Mouse (Mus musculus) liver, postnatal 0 days (tissue): ENCODE measurements at regions not wholly inside any gene's neighbourhood (a gene's known extent, or its start where the extent isn't known, plus 50 kb on each side); places are given as distances from the start of the nearest gene placed in this dataset.

Experiments used
- ATAC-seq: fragments of 200-750 bp; cut with Nextera tagmentation; 2 replicates; pipeline ENCODE4 v1.8.0; 2017; ENCODE audit warnings: mild to moderate bottlenecking, moderate library complexity
- DNase-seq: peaks from one replicate; pipeline ENCODE4 v3.0.0-alpha.2; 2016
- H3K27ac ChIP-seq: fragments of 300-500 bp; sonication (generic); 2 replicates; pipeline ENCODE4 v1.5.1; 2014; ENCODE audit warnings: antibody characterized with exemption, moderate library complexity, mild to moderate bottlenecking, low read depth
- H3K27me3 ChIP-seq: fragments of 300-500 bp; sonication (generic); 2 replicates; pipeline ENCODE4 v1.6.1; 2014; ENCODE audit warnings: low read length, control low read depth, mixed read lengths; ENCODE audit not compliant: insufficient read depth
- H3K36me3 ChIP-seq: fragments of 300-500 bp; sonication (generic); replicated peaks from 2 replicates; pipeline ENCODE4 v1.6.1; 2014; ENCODE audit warnings: mild to moderate bottlenecking, control low read depth, low read length, moderate library complexity, mixed read lengths; ENCODE audit not compliant: insufficient read depth
- H3K4me1 ChIP-seq: fragments of 300-500 bp; sonication (generic); 2 replicates; pipeline ENCODE4 v1.6.1; 2014; ENCODE audit warnings: antibody characterized with exemption, mild to moderate bottlenecking, control low read depth; ENCODE audit not compliant: insufficient read depth
- H3K4me2 ChIP-seq: fragments of 300-500 bp; sonication (generic); 2 replicates; pipeline ENCODE4 v1.6.1; 2014; ENCODE audit warnings: low read depth, mild to moderate bottlenecking, low read length, moderate library complexity, mixed read lengths
- H3K4me3 ChIP-seq: fragments of 300-500 bp; sonication (generic); 2 replicates; pipeline ENCODE4 v1.5.1; 2014; ENCODE audit warnings: low read depth, low read length
- H3K9ac ChIP-seq: fragments of 300-500 bp; sonication (generic); replicated peaks from 2 replicates; pipeline ENCODE4 v1.6.1; 2014; ENCODE audit warnings: mild to moderate bottlenecking, moderate library complexity
- H3K9me3 ChIP-seq: fragments of 300-500 bp; sonication (generic); 2 replicates; pipeline ENCODE4 v1.6.1; 2016; ENCODE audit warnings: mild to moderate bottlenecking, control low read depth, low read length, mixed read lengths
- CTCF ChIP-seq: sonication (generic); IDR thresholded peaks from 2 replicates; pipeline ENCODE4 v1.5.1; 2016; ENCODE audit warnings: antibody characterized with exemption, low read depth
- EP300 ChIP-seq: IDR thresholded peaks from 2 replicates; pipeline ENCODE4 v1.6.1; 2016; ENCODE audit warnings: antibody characterized with exemption, low read depth, mild to moderate bottlenecking
- WGBS: fragments of 180-500 bp; shearing (Covaris S2); extraction: QIAGEN DNeasy Blood & Tissue Kit; methylation state at CpG from one replicate; pipeline ENCODE4 v1.1.7; 2014; ENCODE audit not compliant: insufficient replicate concordance; 5-methylcytosine and 5-hydroxymethylcytosine counted together

- ATAC-seq (no peak), DNase-seq (no peak)
- Histone ChIP-seq H3K4me2 (no peak overlapping the region), H3K4me3 (no peak overlapping the region), H3K27me3 (no peaks in the 10 kb centered on the region), H3K9ac (no peak overlapping the region), H3K27ac (no peak overlapping the region), H3K9me3 (no peaks in the 10 kb centered on the region), H3K36me3 (no peaks in the 10 kb centered on the region), H3K4me1 (no peaks in the 10 kb centered on the region)
- TF ChIP-seq EP300 (no peak), CTCF (no peak)
- WGBS = 42% methylated on average over 3 of the region's 3 CpGs
Measured at GRCm38 (mm10) chr5:129387301-129387700, 113.7 kb upstream of the Sfswap start.

GRCm38 (mm10) chr5:129390921-129391371 is 110.1 kb upstream of the Sfswap start:
- Histone ChIP-seq H3K4me3 (no peak overlapping the region), H3K36me3 (no peaks in the 10 kb centered on the region), H3K4me2 (no peak overlapping the region), H3K9ac (no peak overlapping the region), H3K9me3 (no peaks in the 10 kb centered on the region), H3K27me3 (no peaks in the 10 kb centered on the region), H3K4me1 (no peaks in the 10 kb centered on the region), H3K27ac (no peak overlapping the region)
- no peak for DNase-seq
- TF ChIP-seq EP300 = no peak
- 71% methylated on average over 4 of the region's 4 CpGs for WGBS
- no peak for ATAC-seq

GRCm38 (mm10) chr5:129393150-129393549 is 107.9 kb upstream of the Sfswap start:
- Histone ChIP-seq H3K9ac (no peak overlapping the region), H3K27ac (no peak overlapping the region), H3K27me3 (no peaks in the 10 kb centered on the region), H3K36me3 (no peaks in the 10 kb centered on the region), H3K4me1 (no peaks in the 10 kb centered on the region), H3K4me3 (no peak overlapping the region), H3K9me3 (no peaks in the 10 kb centered on the region), H3K4me2 (no peak overlapping the region)
- ATAC-seq (no peak), DNase-seq (no peak)
- TF ChIP-seq CTCF (no peak), EP300 (no peak)
- 41% methylated on average over 2 of the region's 2 CpGs for WGBS

- Histone ChIP-seq H3K36me3 (no peaks in the 10 kb centered on the region), H3K9me3 (no peaks in the 10 kb centered on the region), H3K4me2 (no peak overlapping the region), H3K4me3 (no peak overlapping the region), H3K4me1 (no peaks in the 10 kb centered on the region), H3K27me3 (no peaks in the 10 kb centered on the region), H3K27ac (no peak overlapping the region), H3K9ac (no peak overlapping the region)
- DNase-seq (no peak), ATAC-seq (no peak)
- WGBS = 58% methylated on average over 9 of the region's 9 CpGs
- TF ChIP-seq CTCF (no peak), EP300 (no peak)
Measured at GRCm38 (mm10) chr5:129393606-129394255, 107.3 kb upstream of the Sfswap start.

GRCm38 (mm10) chr5:129394416-129394815 is 106.6 kb upstream of the Sfswap start:
- H3K36me3 ChIP-seq = no peaks in the 10 kb centered on the region
- H3K4me1 ChIP-seq = no peaks in the 10 kb centered on the region
- no peaks in the 10 kb centered on the region for H3K9me3 ChIP-seq
- H3K4me2 ChIP-seq = no peak overlapping the region
- WGBS = 52% methylated on average over 4 of the region's 4 CpGs
- no peak overlapping the region for H3K4me3 ChIP-seq
- H3K9ac ChIP-seq = no peak overlapping the region
- TF ChIP-seq CTCF (no peak), EP300 (no peak)
- no peak for ATAC-seq
- no peak overlapping the region for H3K27ac ChIP-seq
- H3K27me3 ChIP-seq = no peaks in the 10 kb centered on the region
- no peak for DNase-seq

- DNase-seq = no peak
Measured at GRCm38 (mm10) chr5:129397311-129397710, 103.7 kb upstream of the Sfswap start.

More at GRCm38 (mm10) chr5:129397311-129397710, 103.7 kb upstream of the Sfswap start:
- Histone ChIP-seq H3K9ac (no peak overlapping the region), H3K27ac (no peak overlapping the region), H3K9me3 (no peaks in the 10 kb centered on the region), H3K4me3 (no peak overlapping the region), H3K27me3 (no peaks in the 10 kb centered on the region), H3K4me2 (no peak overlapping the region), H3K4me1 (no peaks in the 10 kb centered on the region), H3K36me3 (no peaks in the 10 kb centered on the region)
- WGBS = 82% methylated on average over 1 of the region's 1 CpGs
- ATAC-seq = no peak
- TF ChIP-seq CTCF (no peak), EP300 (no peak)
